Mouse (Mus musculus) activated CD4-positive, CD25-positive, alpha-beta regulatory T cell, adult 4 months (primary cell): Measurements from ENCODE around the gene Scn4b. TPM values are rescaled to one million over a fixed set of nuclear protein-coding genes. Genes with fewer than 3 reads are reported as not detected.

Experiments used
- ATAC-seq: one replicate; pipeline ENCODE4 v1.8.0; 2017
- polyA plus RNA-seq, 2 experiments: library from polyadenylated mRNA; unstranded; fragments of 100-300 nt; shearing (Covaris generic); gene quantifications; one replicate each; pipeline ENCODE4 v1.2.1; 2017

The Scn4b gene
- polyA plus RNA-seq, 2 experiments from 2014 or later, result not detected

- no peak for ATAC-seq
These were observed 8.1 kb upstream of the Scn4b start for GRCm38 (mm10) chr9:45130119-45130518.

GRCm38 (mm10) chr9:45133484-45134310, 4.5 kb upstream of the Scn4b start:
- ATAC-seq, result peak; percentile 60

GRCm38 (mm10) chr9:45136442-45137169, 1.6 kb upstream of the Scn4b start:
- ATAC-seq, result no peak

- no peak for ATAC-seq
These were observed 887 bp downstream of the Scn4b start for GRCm38 (mm10) chr9:45139082-45139481.

GRCm38 (mm10) chr9:45140945-45141344, 2.8 kb downstream of the Scn4b start:
- no peak for ATAC-seq

GRCm38 (mm10) chr9:45142686-45143085, 4.5 kb downstream of the Scn4b start:
- ATAC-seq, result no peak

- no peak for ATAC-seq
These were observed 7.5 kb downstream of the Scn4b start for GRCm38 (mm10) chr9:45145533-45146266.

- peak; percentile 19 for ATAC-seq
These were observed 8.0 kb downstream of the Scn4b start for GRCm38 (mm10) chr9:45146267-45146597.

GRCm38 (mm10) chr9:45150933-45151332, 12.7 kb downstream of the Scn4b start:
- ATAC-seq, result no peak

GRCm38 (mm10) chr9:45153361-45153760, 15.2 kb downstream of the Scn4b start:
- ATAC-seq, result no peak

GRCm38 (mm10) chr9:45167903-45168302, 29.7 kb downstream of the Scn4b start:
- no peak for ATAC-seq

GRCm38 (mm10) chr9:45170150-45170549, 32.0 kb downstream of the Scn4b start:
- ATAC-seq, result no peak

GRCm38 (mm10) chr9:45171073-45171610, 32.9 kb downstream of the Scn4b start:
- ATAC-seq, result no peak

GRCm38 (mm10) chr9:45173475-45173874, 35.3 kb downstream of the Scn4b start:
- ATAC-seq, result no peak

GRCm38 (mm10) chr9:45179282-45179681, 41.1 kb downstream of the Scn4b start:
- ATAC-seq, result no peak

GRCm38 (mm10) chr9:45181770-45182169, 43.6 kb downstream of the Scn4b start, which contains the start of gene BC049352:
TSS of gene BC049352 (plus strand) at chr9:45182007.
- ATAC-seq, result no peak

- ATAC-seq, result no peak
These were observed 44.3 kb downstream of the Scn4b start for GRCm38 (mm10) chr9:45182521-45182920.

GRCm38 (mm10) chr9:45183266-45183665, 45.1 kb downstream of the Scn4b start:
- no peak for ATAC-seq

GRCm38 (mm10) chr9:45185250-45185649, 47.1 kb downstream of the Scn4b start:
- no peak for ATAC-seq

GRCm38 (mm10) chr9:45188570-45189563, 50.7 kb downstream of the Scn4b start:
- no peak for ATAC-seq

GRCm38 (mm10) chr9:45189661-45190174, 51.5 kb downstream of the Scn4b start:
- no peak for ATAC-seq
